Mouse (Mus musculus): ENCODE measurements around the gene E330034G19Rik. TPM values are rescaled to one million over a fixed set of nuclear protein-coding genes. Genes with fewer than 3 reads are reported as not detected.
"Not testable (repeated sequence)": the region's sequence is repeated elsewhere in the genome, so short reads cannot be mapped to it uniquely, and the experiment has no call there.

E330034G19Rik gene
- polyA plus RNA-seq, 1 experiment: not detected

DNA sequence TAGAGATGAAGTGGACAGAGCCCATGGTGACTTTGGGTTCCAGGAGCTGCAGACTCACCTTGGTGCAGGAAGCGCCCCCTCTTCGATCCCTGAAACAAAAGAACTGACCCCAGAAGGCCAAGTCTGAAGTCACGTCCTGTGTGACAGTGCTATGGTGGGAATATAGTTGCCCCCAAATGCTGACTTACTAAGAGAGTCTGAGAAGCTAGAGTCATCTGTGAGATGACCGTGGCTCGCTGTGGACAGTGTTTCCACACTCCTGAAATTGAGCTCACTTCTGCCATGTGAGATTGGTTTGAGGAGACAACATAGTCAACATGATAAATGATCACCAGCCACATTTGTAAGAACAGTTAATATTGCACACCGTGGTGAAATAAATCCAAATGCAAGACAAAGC, 30.6 kb upstream of the E330034G19Rik start:
- Histone ChIP-seq H3K4me3 (replicated peaks) (no peak overlapping the region), H3K9me3 (ENCODE audit: control insufficient read depth, low read length) (no peaks in the 10 kb centered on the region), H3K36me3 (ENCODE audit: control insufficient read depth) (no peaks in the 10 kb centered on the region), H3K27me3 (ENCODE audit: control insufficient read depth) (no peaks in the 10 kb centered on the region), H3K4me1 (ENCODE audit: control insufficient read depth) (no peaks in the 10 kb centered on the region)
- TF ChIP-seq GATA1 (IDR thresholded peaks at IDR 0.05; ENCODE audit: low read length) (no peak), TAL1 (IDR thresholded peaks at IDR 0.05; ENCODE audit: low read length) (no peak)

GRCm38 (mm10) chr14:24262915-24263314, 30.1 kb upstream of the E330034G19Rik start:
- H3K9me3 ChIP-seq (ENCODE audit: control insufficient read depth, low read length): no peaks in the 10 kb centered on the region
- H3K27me3 ChIP-seq (ENCODE audit: control insufficient read depth): no peaks in the 10 kb centered on the region
- TF ChIP-seq GATA1 (IDR thresholded peaks at IDR 0.05; ENCODE audit: low read length): no peak
- no peak for TF ChIP-seq TAL1 (IDR thresholded peaks at IDR 0.05; ENCODE audit: low read length)
- no peaks in the 10 kb centered on the region for H3K36me3 ChIP-seq (ENCODE audit: control insufficient read depth)
- H3K4me1 ChIP-seq (ENCODE audit: control insufficient read depth): no peaks in the 10 kb centered on the region
- no peak overlapping the region for H3K4me3 ChIP-seq (replicated peaks)

DNA sequence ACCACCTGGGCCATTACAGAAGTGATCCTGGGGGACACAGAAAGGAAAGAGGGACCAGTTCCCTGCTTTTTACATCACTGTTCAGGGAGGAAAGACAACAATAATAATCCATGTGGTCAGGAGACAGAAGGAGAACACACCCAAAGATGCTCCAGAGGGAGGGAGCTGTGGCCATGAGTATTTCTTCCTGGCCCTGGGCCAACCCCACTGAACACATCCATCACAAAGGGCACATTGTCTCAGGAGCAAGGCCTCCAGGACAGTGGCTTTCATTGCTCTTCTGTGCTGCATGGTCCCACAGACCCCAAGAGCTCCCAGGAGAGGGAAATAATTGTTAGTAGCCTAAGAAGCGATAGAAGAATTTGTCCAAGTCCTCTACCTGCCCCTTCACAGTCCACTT, 23.4 kb upstream of the E330034G19Rik start:
- H3K4me3 ChIP-seq (replicated peaks): no peak overlapping the region
- H3K36me3 ChIP-seq (ENCODE audit: control insufficient read depth): no peaks in the 10 kb centered on the region
- H3K27me3 ChIP-seq (ENCODE audit: control insufficient read depth): no peaks in the 10 kb centered on the region
- TF ChIP-seq TAL1 (IDR thresholded peaks at IDR 0.05; ENCODE audit: low read length) (no peak), GATA1 (IDR thresholded peaks at IDR 0.05; ENCODE audit: low read length) (no peak)
- no peaks in the 10 kb centered on the region for H3K9me3 ChIP-seq (ENCODE audit: control insufficient read depth, low read length)
- no peaks in the 10 kb centered on the region for H3K4me1 ChIP-seq (ENCODE audit: control insufficient read depth)

GRCm38 (mm10) chr14:24273575-24273974, 19.4 kb upstream of the E330034G19Rik start:
- H3K4me1 ChIP-seq (ENCODE audit: control insufficient read depth): no peaks in the 10 kb centered on the region
- no peak for TF ChIP-seq TAL1 (IDR thresholded peaks at IDR 0.05; ENCODE audit: low read length)
- no peak for TF ChIP-seq GATA1 (IDR thresholded peaks at IDR 0.05; ENCODE audit: low read length)
- H3K27me3 ChIP-seq (ENCODE audit: control insufficient read depth): no peaks in the 10 kb centered on the region
- H3K4me3 ChIP-seq (replicated peaks): no peak overlapping the region
- H3K9me3 ChIP-seq (ENCODE audit: control insufficient read depth, low read length): no peaks in the 10 kb centered on the region
- no peaks in the 10 kb centered on the region for H3K36me3 ChIP-seq (ENCODE audit: control insufficient read depth)

- H3K27me3 ChIP-seq (ENCODE audit: control insufficient read depth): no peaks in the 10 kb centered on the region
- no peaks in the 10 kb centered on the region for H3K4me1 ChIP-seq (ENCODE audit: control insufficient read depth)
- no peak overlapping the region for H3K4me3 ChIP-seq (replicated peaks)
- H3K36me3 ChIP-seq (ENCODE audit: control insufficient read depth): no peaks in the 10 kb centered on the region
- no peaks in the 10 kb centered on the region for H3K9me3 ChIP-seq (ENCODE audit: control insufficient read depth, low read length)
- TF ChIP-seq GATA1 (IDR thresholded peaks at IDR 0.05; ENCODE audit: low read length) (no peak), TAL1 (IDR thresholded peaks at IDR 0.05; ENCODE audit: low read length) (no peak)
These were observed 17.5 kb upstream of the E330034G19Rik start for GRCm38 (mm10) chr14:24275534-24275933.

GRCm38 (mm10) chr14:24281278-24281677, 11.7 kb upstream of the E330034G19Rik start:
- H3K27me3 ChIP-seq (ENCODE audit: control insufficient read depth): no peaks in the 10 kb centered on the region
- no peaks in the 10 kb centered on the region for H3K36me3 ChIP-seq (ENCODE audit: control insufficient read depth)
- H3K4me3 ChIP-seq (replicated peaks): no peak overlapping the region
- no peaks in the 10 kb centered on the region for H3K9me3 ChIP-seq (ENCODE audit: control insufficient read depth, low read length)
- TF ChIP-seq TAL1 (IDR thresholded peaks at IDR 0.05; ENCODE audit: low read length) (no peak), GATA1 (IDR thresholded peaks at IDR 0.05; ENCODE audit: low read length) (no peak)
- no peaks in the 10 kb centered on the region for H3K4me1 ChIP-seq (ENCODE audit: control insufficient read depth)

GRCm38 (mm10) chr14:24282276-24282675, 10.7 kb upstream of the E330034G19Rik start:
- Histone ChIP-seq H3K4me1 (ENCODE audit: control insufficient read depth) (no peaks in the 10 kb centered on the region), H3K27me3 (ENCODE audit: control insufficient read depth) (no peaks in the 10 kb centered on the region), H3K36me3 (ENCODE audit: control insufficient read depth) (no peaks in the 10 kb centered on the region), H3K9me3 (ENCODE audit: control insufficient read depth, low read length) (no peaks in the 10 kb centered on the region), H3K4me3 (replicated peaks) (no peak overlapping the region)
- TF ChIP-seq GATA1 (IDR thresholded peaks at IDR 0.05; ENCODE audit: low read length): no peak
- TF ChIP-seq TAL1 (IDR thresholded peaks at IDR 0.05; ENCODE audit: low read length): no peak

DNA sequence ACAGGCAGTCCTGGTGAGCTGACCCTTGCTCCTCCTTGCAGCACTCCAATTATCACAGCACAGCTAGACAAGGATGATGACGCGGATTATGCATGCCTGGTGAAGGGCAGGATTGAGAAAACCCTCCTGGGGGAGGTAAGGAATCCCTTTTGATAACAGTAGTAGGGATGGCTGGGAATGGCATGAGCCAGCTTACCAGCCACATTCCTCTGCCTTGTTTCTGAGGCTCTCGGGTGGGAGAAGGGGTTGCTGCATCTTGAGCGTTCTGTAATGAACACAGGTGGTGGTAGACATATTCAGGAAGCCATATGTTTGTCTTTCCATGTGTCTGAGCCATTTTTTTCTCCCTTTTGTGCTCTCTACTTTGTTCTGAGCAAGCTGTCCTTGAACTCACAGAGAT, 6.9 kb upstream of the E330034G19Rik start:
- Histone ChIP-seq H3K27me3 (ENCODE audit: control insufficient read depth) (no peaks in the 10 kb centered on the region), H3K36me3 (ENCODE audit: control insufficient read depth) (no peaks in the 10 kb centered on the region), H3K4me3 (replicated peaks) (no peak overlapping the region), H3K4me1 (ENCODE audit: control insufficient read depth) (no peaks in the 10 kb centered on the region), H3K9me3 (ENCODE audit: control insufficient read depth, low read length) (no peaks in the 10 kb centered on the region)
- TF ChIP-seq GATA1 (IDR thresholded peaks at IDR 0.05; ENCODE audit: low read length) (no peak), TAL1 (IDR thresholded peaks at IDR 0.05; ENCODE audit: low read length) (no peak)

DNA sequence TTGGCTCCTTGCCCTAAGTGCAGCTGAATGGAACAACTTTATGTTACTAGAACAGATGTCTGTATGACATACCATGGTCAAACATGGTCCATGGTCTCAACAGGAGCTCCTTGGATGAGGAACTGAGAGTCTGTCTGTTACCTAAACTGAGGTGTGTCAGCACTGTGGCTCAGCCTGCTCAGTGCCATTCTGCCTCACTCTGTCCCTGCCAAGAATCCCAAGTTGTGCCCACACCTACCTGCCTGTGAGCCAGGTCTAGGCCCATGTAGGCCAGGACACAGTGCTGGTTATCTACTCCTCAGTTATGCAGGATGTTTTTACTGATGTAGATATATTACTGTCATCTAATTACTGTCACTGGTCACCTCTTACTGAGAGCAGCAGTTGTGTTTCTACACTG, 2.3 kb upstream of the E330034G19Rik start:
- H3K4me3 ChIP-seq (replicated peaks): no peak overlapping the region
- H3K36me3 ChIP-seq (ENCODE audit: control insufficient read depth): no peaks in the 10 kb centered on the region
- H3K4me1 ChIP-seq (ENCODE audit: control insufficient read depth): no peaks in the 10 kb centered on the region
- no peaks in the 10 kb centered on the region for H3K9me3 ChIP-seq (ENCODE audit: control insufficient read depth, low read length)
- no peaks in the 10 kb centered on the region for H3K27me3 ChIP-seq (ENCODE audit: control insufficient read depth)
- TF ChIP-seq TAL1 (IDR thresholded peaks at IDR 0.05; ENCODE audit: low read length) (no peak), GATA1 (IDR thresholded peaks at IDR 0.05; ENCODE audit: low read length) (no peak)

DNA sequence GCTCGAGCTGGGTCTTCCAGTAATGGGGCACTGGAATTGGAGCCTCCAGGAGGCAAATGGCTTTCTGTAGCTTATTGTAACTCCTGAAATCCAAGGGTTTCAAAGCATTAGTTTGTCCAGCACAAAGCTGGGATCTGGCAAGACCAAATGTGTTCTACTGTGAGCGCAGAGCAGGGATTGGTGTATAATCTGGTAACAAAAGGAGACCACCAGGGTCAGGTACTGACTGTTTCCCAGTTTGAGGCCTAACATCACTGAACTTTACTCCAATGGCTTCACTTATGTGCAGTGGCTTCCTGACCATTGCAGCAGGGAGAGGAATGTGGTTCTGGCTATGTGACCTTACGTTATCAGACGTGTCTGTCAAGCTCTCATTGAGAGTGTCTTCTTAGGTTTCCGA, 617 bp downstream of the E330034G19Rik start:
- Histone ChIP-seq H3K4me1 (ENCODE audit: control insufficient read depth) (no peaks in the 10 kb centered on the region), H3K36me3 (ENCODE audit: control insufficient read depth) (no peaks in the 10 kb centered on the region), H3K4me3 (replicated peaks) (no peak overlapping the region), H3K27me3 (ENCODE audit: control insufficient read depth) (no peaks in the 10 kb centered on the region), H3K9me3 (ENCODE audit: control insufficient read depth, low read length) (no peaks in the 10 kb centered on the region)
- TF ChIP-seq TAL1 (IDR thresholded peaks at IDR 0.05; ENCODE audit: low read length) (no peak), GATA1 (IDR thresholded peaks at IDR 0.05; ENCODE audit: low read length) (no peak)

- not testable (repeated sequence) for H3K4me3 ChIP-seq (replicated peaks); H3K9me3 ChIP-seq (ENCODE audit: control insufficient read depth, low read length); H3K27me3 ChIP-seq (ENCODE audit: control insufficient read depth); H3K36me3 ChIP-seq (ENCODE audit: control insufficient read depth); H3K4me1 ChIP-seq (ENCODE audit: control insufficient read depth)
These were observed 9.1 kb downstream of the E330034G19Rik start for GRCm38 (mm10) chr14:24302126-24302525.
